Mouse (Mus musculus): Measurements from ENCODE around the gene Metrn. TPM values are rescaled to one million over a fixed set of nuclear protein-coding genes. Genes with fewer than 3 reads are reported as not detected.

The Metrn gene
- polyA plus RNA-seq, 1 experiment from 2014 or later, result 37.0 TPM

- Histone ChIP-seq H3K9ac (ENCODE audit: low read depth, low read length) (no peak overlapping the region), H3K4me3 (ENCODE audit: low read length) (no peak overlapping the region), H3K27ac (ENCODE audit: low read length) (no peak overlapping the region), H3K4me1 (ENCODE audit: control insufficient read depth, insufficient read depth, low read length) (peaks cover 48% of the 10 kb centered on the region), H3K9me3 (ENCODE audit: control insufficient read depth, low read length) (no peaks in the 10 kb centered on the region), H3K4me2 (ENCODE audit: low read depth, low read length) (no peak overlapping the region), H3K27me3 (replicated peaks; ENCODE audit: control insufficient read depth, insufficient read depth, low read length) (no peaks in the 10 kb centered on the region), H3K36me3 (ENCODE audit: control insufficient read depth, insufficient read depth, low read length) (peaks cover 15% of the 10 kb centered on the region)
- 95% methylated on average over 13 of the region's 13 CpGs for WGBS
- no peak for ATAC-seq
Observed at GRCm38 (mm10) chr17:25827011-25827410, 30.1 kb upstream of the Metrn start.

GRCm38 (mm10) chr17:25825984-25826570, 29.1 kb upstream of the Metrn start:
- 0 out of 2 replicates have a peak, but pooled peaks cover 2% of the 10 kb centered on the region for H3K27me3 ChIP-seq (replicated peaks; ENCODE audit: control insufficient read depth, insufficient read depth, low read length)
- H3K9ac ChIP-seq (ENCODE audit: low read depth, low read length), result no peak overlapping the region
- no peak for ATAC-seq
- H3K27ac ChIP-seq (ENCODE audit: low read length), result no peak overlapping the region
- 94% methylated on average over 27 of the region's 27 CpGs for WGBS
- H3K4me2 ChIP-seq (ENCODE audit: low read depth, low read length), result no peak overlapping the region
- no peak overlapping the region for H3K4me3 ChIP-seq (ENCODE audit: low read length)
- peaks cover 12% of the 10 kb centered on the region for H3K36me3 ChIP-seq (ENCODE audit: control insufficient read depth, insufficient read depth, low read length)
- H3K9me3 ChIP-seq (ENCODE audit: control insufficient read depth, low read length), result no peaks in the 10 kb centered on the region
- H3K4me1 ChIP-seq (ENCODE audit: control insufficient read depth, insufficient read depth, low read length), result peaks cover 39% of the 10 kb centered on the region

GRCm38 (mm10) chr17:25825311-25825710, 28.4 kb upstream of the Metrn start:
- 91% methylated on average over 6 of the region's 6 CpGs for WGBS
- H3K4me1 ChIP-seq (ENCODE audit: control insufficient read depth, insufficient read depth, low read length), result peaks cover 31% of the 10 kb centered on the region
- H3K27me3 ChIP-seq (replicated peaks; ENCODE audit: control insufficient read depth, insufficient read depth, low read length), result peaks cover 5% of the 10 kb centered on the region
- ATAC-seq, result no peak
- H3K4me3 ChIP-seq (ENCODE audit: low read length), result no peak overlapping the region
- no peak overlapping the region for H3K4me2 ChIP-seq (ENCODE audit: low read depth, low read length)
- H3K9me3 ChIP-seq (ENCODE audit: control insufficient read depth, low read length), result no peaks in the 10 kb centered on the region
- peaks cover 5% of the 10 kb centered on the region for H3K36me3 ChIP-seq (ENCODE audit: control insufficient read depth, insufficient read depth, low read length)
- H3K9ac ChIP-seq (ENCODE audit: low read depth, low read length), result no peak overlapping the region
- no peak overlapping the region for H3K27ac ChIP-seq (ENCODE audit: low read length)

- 73% methylated on average over 17 of the region's 17 CpGs for WGBS
- Histone ChIP-seq H3K9ac (ENCODE audit: low read depth, low read length) (peak overlapping the region; percentile 73), H3K9me3 (ENCODE audit: control insufficient read depth, low read length) (no peaks in the 10 kb centered on the region), H3K4me3 (ENCODE audit: low read length) (peak overlapping the region; percentile 53), H3K36me3 (ENCODE audit: control insufficient read depth, insufficient read depth, low read length) (peaks cover 5% of the 10 kb centered on the region), H3K4me2 (ENCODE audit: low read depth, low read length) (peak overlapping the region; percentile 92), H3K27me3 (replicated peaks; ENCODE audit: control insufficient read depth, insufficient read depth, low read length) (peaks cover 12% of the 10 kb centered on the region), H3K4me1 (ENCODE audit: control insufficient read depth, insufficient read depth, low read length) (peaks cover 25% of the 10 kb centered on the region), H3K27ac (ENCODE audit: low read length) (no peak overlapping the region)
- no peak for ATAC-seq
Observed at GRCm38 (mm10) chr17:25824362-25825142, 27.6 kb upstream of the Metrn start.

- H3K9me3 ChIP-seq (ENCODE audit: control insufficient read depth, low read length), result no peaks in the 10 kb centered on the region
- H3K36me3 ChIP-seq (ENCODE audit: control insufficient read depth, insufficient read depth, low read length), result peaks cover 5% of the 10 kb centered on the region
- peak within 1 kb of the TSS; percentile 53 for H3K4me3 ChIP-seq (ENCODE audit: low read length)
- under 1% methylated on average over 18 of the region's 18 CpGs for WGBS
- peak within 1 kb of the TSS; percentile 92 for H3K4me2 ChIP-seq (ENCODE audit: low read depth, low read length)
- peaks cover 23% of the 10 kb centered on the region for H3K27me3 ChIP-seq (replicated peaks; ENCODE audit: control insufficient read depth, insufficient read depth, low read length)
- peak within 1 kb of the TSS; percentile 43 for H3K27ac ChIP-seq (ENCODE audit: low read length)
- peaks cover 24% of the 10 kb centered on the region for H3K4me1 ChIP-seq (ENCODE audit: control insufficient read depth, insufficient read depth, low read length)
- ATAC-seq, result peak; percentile 50; the same call in 1 of the 2 replicates
- peak within 1 kb of the TSS; percentile 73 for H3K9ac ChIP-seq (ENCODE audit: low read depth, low read length)
Observed at GRCm38 (mm10) chr17:25823452-25823851, 26.5 kb upstream of the Metrn start, which contains the start of gene Wdr24. Wdr24 (plus strand) TSS chr17:25823627.

- peak; percentile 54 for ATAC-seq
- Histone ChIP-seq H3K27me3 (replicated peaks; ENCODE audit: control insufficient read depth, insufficient read depth, low read length) (peaks cover 33% of the 10 kb centered on the region), H3K4me2 (ENCODE audit: low read depth, low read length) (peak overlapping the region; percentile 42), H3K9ac (ENCODE audit: low read depth, low read length) (no peak overlapping the region), H3K4me3 (ENCODE audit: low read length) (peak overlapping the region; percentile 21), H3K36me3 (ENCODE audit: control insufficient read depth, insufficient read depth, low read length) (no peaks in the 10 kb centered on the region), H3K27ac (ENCODE audit: low read length) (no peak overlapping the region), H3K9me3 (ENCODE audit: control insufficient read depth, low read length) (no peaks in the 10 kb centered on the region), H3K4me1 (ENCODE audit: control insufficient read depth, insufficient read depth, low read length) (peaks cover 7% of the 10 kb centered on the region)
- WGBS, result 7% methylated on average over 46 of the region's 46 CpGs
Observed at GRCm38 (mm10) chr17:25818851-25819780, 22.2 kb upstream of the Metrn start.

- H3K4me3 ChIP-seq (ENCODE audit: low read length), result no peak overlapping the region
- peaks cover 33% of the 10 kb centered on the region for H3K27me3 ChIP-seq (replicated peaks; ENCODE audit: control insufficient read depth, insufficient read depth, low read length)
- no peak overlapping the region for H3K4me2 ChIP-seq (ENCODE audit: low read depth, low read length)
- 81% methylated on average over 11 of the region's 11 CpGs for whole genome bisulfite sequencing
- no peaks in the 10 kb centered on the region for H3K36me3 ChIP-seq (ENCODE audit: control insufficient read depth, insufficient read depth, low read length)
- ATAC-seq, result no peak
- no peak overlapping the region for H3K9ac ChIP-seq (ENCODE audit: low read depth, low read length)
- H3K9me3 ChIP-seq (ENCODE audit: control insufficient read depth, low read length), result no peaks in the 10 kb centered on the region
- no peak overlapping the region for H3K27ac ChIP-seq (ENCODE audit: low read length)
- H3K4me1 ChIP-seq (ENCODE audit: control insufficient read depth, insufficient read depth, low read length), result peaks cover 6% of the 10 kb centered on the region; the same call in 1 of the 2 replicates
Observed at GRCm38 (mm10) chr17:25817662-25818061, 20.7 kb upstream of the Metrn start.

- H3K4me3 ChIP-seq (ENCODE audit: low read length), result no peak overlapping the region
- no peak overlapping the region for H3K27ac ChIP-seq (ENCODE audit: low read length)
- no peak overlapping the region for H3K9ac ChIP-seq (ENCODE audit: low read depth, low read length)
- peaks cover 33% of the 10 kb centered on the region for H3K27me3 ChIP-seq (replicated peaks; ENCODE audit: control insufficient read depth, insufficient read depth, low read length)
- peak; percentile 39 for ATAC-seq
- H3K9me3 ChIP-seq (ENCODE audit: control insufficient read depth, low read length), result no peaks in the 10 kb centered on the region
- 2% methylated on average over 20 of the region's 20 CpGs for WGBS
- no peaks in the 10 kb centered on the region for H3K36me3 ChIP-seq (ENCODE audit: control insufficient read depth, insufficient read depth, low read length)
- no peak overlapping the region for H3K4me2 ChIP-seq (ENCODE audit: low read depth, low read length)
- H3K4me1 ChIP-seq (ENCODE audit: control insufficient read depth, insufficient read depth, low read length), result peaks cover 9% of the 10 kb centered on the region
Observed at GRCm38 (mm10) chr17:25813471-25813870, 16.5 kb upstream of the Metrn start.

GRCm38 (mm10) chr17:25810890-25811289, 14.0 kb upstream of the Metrn start:
- Histone ChIP-seq H3K4me2 (ENCODE audit: low read depth, low read length) (no peak overlapping the region), H3K4me3 (ENCODE audit: low read length) (no peak overlapping the region), H3K9me3 (ENCODE audit: control insufficient read depth, low read length) (no peaks in the 10 kb centered on the region), H3K4me1 (ENCODE audit: control insufficient read depth, insufficient read depth, low read length) (peaks cover 11% of the 10 kb centered on the region), H3K27me3 (replicated peaks; ENCODE audit: control insufficient read depth, insufficient read depth, low read length) (peaks cover 22% of the 10 kb centered on the region), H3K36me3 (ENCODE audit: control insufficient read depth, insufficient read depth, low read length) (no peaks in the 10 kb centered on the region), H3K9ac (ENCODE audit: low read depth, low read length) (no peak overlapping the region), H3K27ac (ENCODE audit: low read length) (no peak overlapping the region)
- no peak for ATAC-seq
- 67% methylated on average over 4 of the region's 4 CpGs for WGBS
